Mouse (Mus musculus) MEL (cell line): ENCODE results near the gene Unc13d. TPM values are rescaled to one million over a fixed set of nuclear protein-coding genes. Genes with fewer than 3 reads are reported as not detected.

Experiments used
- DNase-seq: peaks from one replicate; pipeline ENCODE4 v3.0.0; 2011; ENCODE audit warnings: low read depth, low spot score
- H3K27ac ChIP-seq: 2 replicates; pipeline ENCODE4 v1.5.1; 2012; ENCODE audit warnings: low read depth, mild to moderate bottlenecking, control low read depth, low read length, moderate library complexity; ENCODE audit not compliant: control insufficient read depth
- H3K27me3 ChIP-seq, 2 experiments: fragments of 150-350 bp in 1 of 2; sonication (generic) in 1 of 2; 2 replicates each; pipeline ENCODE4 v1.6.1; 2012; ENCODE audit warnings: low read length in 2 of 2, mild to moderate bottlenecking in 2 of 2, improper control_type of control experiment in 1 of 2, moderate library complexity in 1 of 2; ENCODE audit not compliant: insufficient read depth in 2 of 2, control insufficient read depth in 1 of 2
- H3K36me3 ChIP-seq, 2 experiments: 2 replicates each; pipeline ENCODE4 v1.6.1; 2012 to 2014; ENCODE audit warnings: low read length in 2 of 2, improper control_type of control experiment in 1 of 2, inconsistent platforms in 1 of 2, mild to moderate bottlenecking in 1 of 2; ENCODE audit not compliant: insufficient read depth in 2 of 2, control insufficient read depth in 1 of 2
- H3K4me1 ChIP-seq, 2 experiments: fragments of 150-350 bp in 1 of 2; sonication (generic) in 1 of 2; 2 replicates each; pipeline ENCODE4 v1.6.1; 2012; ENCODE audit warnings: low read length in 2 of 2, improper control_type of control experiment in 1 of 2, mild to moderate bottlenecking in 1 of 2; ENCODE audit not compliant: insufficient read depth in 2 of 2, control insufficient read depth in 1 of 2
- H3K4me3 ChIP-seq, 2 experiments: fragments of 150-350 bp in 1 of 2; sonication (generic) in 1 of 2; 2 replicates each; pipeline ENCODE4 v1.5.1; 2012; ENCODE audit warnings: low read depth in 2 of 2, low read length in 2 of 2, mild to moderate bottlenecking in 2 of 2, moderate library complexity in 2 of 2, control low read depth in 1 of 2, improper control_type of control experiment in 1 of 2; ENCODE audit not compliant: control insufficient read depth in 1 of 2, insufficient read depth in 1 of 2
- H3K79me2 ChIP-seq: 2 replicates; pipeline ENCODE4 v1.6.1; 2012; ENCODE audit warnings: mild to moderate bottlenecking, low read length, moderate library complexity; ENCODE audit not compliant: control insufficient read depth, poor library complexity, insufficient read depth
- H3K9ac ChIP-seq: 2 replicates; pipeline ENCODE4 v1.6.1; 2012; ENCODE audit warnings: low read depth, mild to moderate bottlenecking, control low read depth, low read length, moderate library complexity; ENCODE audit not compliant: control insufficient read depth, poor library complexity, severe bottlenecking
- H3K9me3 ChIP-seq: fragments of 150-350 bp; sonication (generic); replicated peaks from 2 replicates; pipeline ENCODE4 v1.6.1; 2012; ENCODE audit warnings: mild to moderate bottlenecking, low read length, improper control_type of control experiment, moderate library complexity; ENCODE audit not compliant: insufficient read depth
- CHD1 ChIP-seq: IDR thresholded peaks from 2 replicates; pipeline ENCODE4 v1.6.1; 2012; ENCODE audit warnings: low read depth, mild to moderate bottlenecking, inconsistent platforms, low read length, improper control_type of control experiment
- CTCF ChIP-seq, 3 experiments: IDR thresholded peaks in 2 of 3; conservative IDR thresholded peaks in 1 of 3; 2 replicates each; pipeline ENCODE4 v1.5.1; 2011 to 2012; ENCODE audit warnings: low read length in 3 of 3, low read depth in 2 of 3, mild to moderate bottlenecking in 2 of 3, improper control_type of control experiment in 1 of 3, inconsistent platforms in 1 of 3, mixed read lengths in 1 of 3, moderate library complexity in 1 of 3; ENCODE audit not compliant: control insufficient read depth in 1 of 3, insufficient read depth in 1 of 3, poor library complexity in 1 of 3, severe bottlenecking in 1 of 3
- E2F4 ChIP-seq: IDR thresholded peaks from 2 replicates; pipeline ENCODE4 v1.6.1; 2011; ENCODE audit warnings: low read depth, low read length, improper control_type of control experiment, borderline replicate concordance
- EP300 ChIP-seq, 2 experiments: IDR thresholded peaks; 2 replicates each; pipeline ENCODE4 v1.6.1; 2011; ENCODE audit warnings: improper control_type of control experiment in 2 of 2, low read length in 2 of 2, low read depth in 1 of 2, mild to moderate bottlenecking in 1 of 2
- GATA1 ChIP-seq: IDR thresholded peaks from 2 replicates; pipeline ENCODE4 v1.6.1; 2011; ENCODE audit warnings: low read depth, low read length, improper control_type of control experiment
- HCFC1 ChIP-seq: IDR thresholded peaks from 2 replicates; pipeline ENCODE4 v1.6.1; 2012; ENCODE audit warnings: low read depth, mild to moderate bottlenecking, inconsistent platforms, low read length, improper control_type of control experiment, moderate library complexity
- JUND ChIP-seq: IDR thresholded peaks from 2 replicates; pipeline ENCODE4 v1.6.1; 2011; ENCODE audit warnings: low read depth, mild to moderate bottlenecking, improper control_type of control experiment, low read length
- MXI1 ChIP-seq: IDR thresholded peaks from 2 replicates; pipeline ENCODE4 v1.6.1; 2011; ENCODE audit warnings: mild to moderate bottlenecking, low read depth, low read length, improper control_type of control experiment
- MYB ChIP-seq: IDR thresholded peaks from 2 replicates; pipeline ENCODE4 v1.6.1; 2011; ENCODE audit warnings: mild to moderate bottlenecking, low read depth, low read length, improper control_type of control experiment
- MYC ChIP-seq: IDR thresholded peaks from 2 replicates; pipeline ENCODE4 v1.6.1; 2011; ENCODE audit warnings: low read depth, mild to moderate bottlenecking, low read length, improper control_type of control experiment, moderate library complexity
- NELFE ChIP-seq: IDR thresholded peaks from 2 replicates; pipeline ENCODE4 v1.6.1; 2011; ENCODE audit warnings: low read depth, low read length, improper control_type of control experiment
- NRF1 ChIP-seq: IDR thresholded peaks from 2 replicates; pipeline ENCODE4 v1.6.1; 2014; ENCODE audit warnings: low read depth, mild to moderate bottlenecking, inconsistent platforms, low read length, improper control_type of control experiment, moderate library complexity; ENCODE audit not compliant: poor library complexity, insufficient read depth, severe bottlenecking
- POLR2A ChIP-seq, 2 experiments: IDR thresholded peaks; 2 replicates each; pipeline ENCODE4 v1.6.1; 2011 to 2012; ENCODE audit warnings: low read length in 2 of 2, mild to moderate bottlenecking in 2 of 2, control low read depth in 1 of 2, improper control_type of control experiment in 1 of 2, low read depth in 1 of 2, moderate library complexity in 1 of 2; ENCODE audit not compliant: control insufficient read depth in 1 of 2, insufficient read depth in 1 of 2, poor library complexity in 1 of 2
- POLR2AphosphoS2 ChIP-seq: IDR thresholded peaks from 2 replicates; pipeline ENCODE4 v1.6.1; 2011; ENCODE audit warnings: low read length, improper control_type of control experiment
- RAD21 ChIP-seq: IDR thresholded peaks from 2 replicates; pipeline ENCODE4 v1.6.1; 2011; ENCODE audit warnings: mild to moderate bottlenecking, low read depth, low read length, improper control_type of control experiment
- RCOR1 ChIP-seq: IDR thresholded peaks from 2 replicates; pipeline ENCODE4 v1.6.1; 2012; ENCODE audit warnings: low read depth, mild to moderate bottlenecking, inconsistent platforms, low read length, improper control_type of control experiment
- SIN3A ChIP-seq: IDR thresholded peaks from 2 replicates; pipeline ENCODE4 v1.6.1; 2012; ENCODE audit warnings: low read length, improper control_type of control experiment, inconsistent platforms
- UBTF ChIP-seq: IDR thresholded peaks from 2 replicates; pipeline ENCODE4 v1.6.1; 2012; ENCODE audit warnings: low read depth, mild to moderate bottlenecking, inconsistent platforms, low read length, improper control_type of control experiment, moderate library complexity, borderline replicate concordance; ENCODE audit not compliant: insufficient read depth
- ZKSCAN1 ChIP-seq: IDR thresholded peaks from 2 replicates; pipeline ENCODE4 v1.6.1; 2012; ENCODE audit warnings: low read depth, mild to moderate bottlenecking, inconsistent platforms, low read length, improper control_type of control experiment, moderate library complexity
- ZMIZ1 ChIP-seq: IDR thresholded peaks from 2 replicates; pipeline ENCODE4 v1.6.1; 2012; ENCODE audit warnings: low read depth, mild to moderate bottlenecking, inconsistent platforms, low read length, improper control_type of control experiment, moderate library complexity
- polyA plus RNA-seq, 2 experiments: library from polyadenylated mRNA; stranded (reverse) in 1 of 2; unstranded in 1 of 2; fragments of >175 nt in 1 of 2; fragments of >200 nt in 1 of 2; gene quantifications; 2 replicates each; pipeline versions ENCODE4 v1.2.1 to v1.2.4; 2012; ENCODE audit warnings: low replicate concordance in 2 of 2, low read depth in 1 of 2; ENCODE audit not compliant: insufficient read length in 2 of 2, insufficient read depth in 1 of 2, missing spikeins in 1 of 2
- total RNA-seq: library from RNA; depleted of rRNA; stranded (reverse); fragments of 300-350 nt; gene quantifications from 2 replicates; pipeline ENCODE4 v1.2.3, GENCODE M21; 2012

Unc13d gene
- total and polyA plus RNA-seq, 3 experiments, result 115 to 146 TPM; not detected in 1

- Histone ChIP-seq H3K4me1 (no peaks in the 10 kb centered on the region), H3K9ac (no peak overlapping the region), H3K9me3 (no peaks in the 10 kb centered on the region), H3K27me3 (no peaks in the 10 kb centered on the region), H3K27ac (no peak overlapping the region), H3K36me3 (peaks cover 0 to 43% of the 10 kb centered on the region in 2 experiments; a peak in 2 of 4 replicates), H3K79me2 (peaks cover 11% of the 10 kb centered on the region), H3K4me3 (no peak overlapping the region)
- no peak for DNase-seq
- TF ChIP-seq POLR2A (IDR thresholded peaks at IDR 0.05; ENCODE audit: control insufficient read depth in 1 of 2, insufficient read depth in 1 of 2, low read depth in 1 of 2, low read length in 2 of 2, poor library complexity in 1 of 2) (no peak), SIN3A (no peak), GATA1 (no peak), MYC (no peak), POLR2AphosphoS2 (no peak), UBTF (no peak), CHD1 (no peak), MYB (no peak), RAD21 (no peak), MXI1 (no peak), E2F4 (no peak), EP300 (IDR thresholded peaks at IDR 0.05; ENCODE audit: low read depth in 1 of 2, low read length in 2 of 2) (no peak), NELFE (no peak), CTCF (IDR thresholded peaks at IDR 0.05 in 2 of 3, conservative IDR thresholded peaks at IDR 0.05 in 1 of 3; ENCODE audit: control insufficient read depth in 1 of 3, insufficient read depth in 1 of 3, low read depth in 2 of 3, low read length in 3 of 3, poor library complexity in 1 of 3, severe bottlenecking in 1 of 3) (no peak), HCFC1 (no peak), RCOR1 (no peak)
These were observed 37.2 kb downstream of the Unc13d start for GRCm38 (mm10) chr11:116040593-116040992.

DNA sequence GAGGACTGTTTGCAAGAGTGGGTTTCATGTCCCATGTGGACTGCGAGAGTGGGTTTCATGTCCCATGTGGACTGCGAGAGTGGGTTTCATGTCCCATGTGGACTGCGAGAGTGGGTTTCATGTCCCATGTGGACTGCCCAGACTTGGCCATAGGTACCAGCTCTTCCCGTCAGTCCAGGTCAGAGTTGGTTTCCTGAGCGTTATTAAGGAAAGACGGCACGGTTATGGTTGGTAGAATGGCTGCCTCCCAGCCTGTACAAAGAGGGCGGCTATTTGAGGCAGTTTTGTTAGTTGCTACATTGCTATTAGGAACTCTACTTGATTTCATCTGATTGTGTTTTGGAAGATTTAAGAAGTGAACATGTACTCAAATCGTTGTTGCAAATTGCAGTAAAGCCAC is 39.9 kb downstream of the Unc13d start:
- TF ChIP-seq ZMIZ1, result no peak
- no peak for TF ChIP-seq ZKSCAN1
- no peak for TF ChIP-seq NELFE
- no peak for TF ChIP-seq JUND
- TF ChIP-seq NRF1, result no peak
- no peak for TF ChIP-seq E2F4
- TF ChIP-seq, all 39 proteins: peak for 0

More for the DNA sequence above, 39.9 kb downstream of the Unc13d start:
- Histone ChIP-seq H3K4me1 (peaks cover 0 to 2% of the 10 kb centered on the region in 2 experiments; a peak in 1 of 4 replicates), H3K9ac (no peak overlapping the region), H3K9me3 (no peaks in the 10 kb centered on the region), H3K27me3 (no peaks in the 10 kb centered on the region), H3K27ac (no peak overlapping the region), H3K4me3 (no peak overlapping the region), H3K36me3 (peaks cover 1 to 41% of the 10 kb centered on the region in 2 experiments), H3K79me2 (peaks cover 29% of the 10 kb centered on the region)
- DNase-seq, result no peak
